Mouse (Mus musculus): ENCODE measurements around the gene Rnf181. TPM values are rescaled to one million over a fixed set of nuclear protein-coding genes. Genes with fewer than 3 reads are reported as not detected.
A peak's percentile ranks its signal among the peaks of the same experiment; 100 is the strongest.

The Rnf181 gene
- polyA plus RNA-seq, 1 experiment from 2014 or later: 150 TPM

DNA sequence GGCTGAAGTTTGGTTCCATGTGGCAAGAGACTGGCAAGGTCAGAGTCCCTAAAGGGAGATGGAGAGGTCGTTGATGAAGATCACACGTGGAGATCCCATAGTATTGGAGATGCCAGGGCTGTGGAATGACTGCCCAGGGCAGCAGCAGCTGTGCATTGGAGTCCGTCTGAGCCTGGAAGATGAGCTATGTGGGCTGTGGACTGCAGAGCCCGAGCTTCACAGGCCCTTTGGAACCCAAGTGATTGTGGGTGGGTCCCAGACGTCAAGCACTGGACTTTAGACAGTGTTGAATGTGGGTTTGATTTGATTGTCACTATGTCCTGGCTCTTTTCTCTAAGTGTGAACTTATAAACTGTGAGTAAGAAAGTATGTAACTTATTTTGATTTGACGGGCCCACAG is 1.8 kb downstream of the Rnf181 start:
- no peak overlapping the region for H3K9ac ChIP-seq (ENCODE audit: low read depth, low read length)
- H3K36me3 ChIP-seq (ENCODE audit: insufficient read depth, low read length): no peaks in the 10 kb centered on the region
- H3K4me3 ChIP-seq (replicated peaks; ENCODE audit: low read depth, low read length): no peak overlapping the region
- no peaks in the 10 kb centered on the region for H3K9me3 ChIP-seq (replicated peaks; ENCODE audit: low read length)
- H3K4me1 ChIP-seq (replicated peaks; ENCODE audit: insufficient read depth, low read length): peaks cover 13% of the 10 kb centered on the region; the same call in 1 of the 2 replicates
- H3K4me2 ChIP-seq (ENCODE audit: low read length): no peak overlapping the region
- H3K27ac ChIP-seq: no peak overlapping the region
- no peaks in the 10 kb centered on the region for H3K27me3 ChIP-seq (ENCODE audit: insufficient read depth, low read length)
- TF ChIP-seq CTCF (IDR thresholded peaks at IDR 0.05; ENCODE audit: low read depth): no peak
- no peak for ATAC-seq (replicated peaks; ENCODE audit: low FRiP score, low read depth)
- DNase-seq (ENCODE audit: low spot score): no peak
- WGBS: 66% methylated on average over 6 of the region's 6 CpGs

- ATAC-seq (replicated peaks; ENCODE audit: low FRiP score, low read depth) (no peak), DNase-seq (ENCODE audit: low spot score) (no peak)
- peaks cover 13% of the 10 kb centered on the region; the same call in 1 of the 2 replicates for H3K4me1 ChIP-seq (replicated peaks; ENCODE audit: insufficient read depth, low read length)
- H3K36me3 ChIP-seq (ENCODE audit: insufficient read depth, low read length): peaks cover 5% of the 10 kb centered on the region; the same call in 1 of the 2 replicates
- no peak overlapping the region for H3K27ac ChIP-seq
- TF ChIP-seq CTCF (IDR thresholded peaks at IDR 0.05; ENCODE audit: low read depth): peak; percentile 45; the same call in 1 of the 2 replicates
- H3K27me3 ChIP-seq (ENCODE audit: insufficient read depth, low read length): no peaks in the 10 kb centered on the region
- no peaks in the 10 kb centered on the region for H3K9me3 ChIP-seq (replicated peaks; ENCODE audit: low read length)
- H3K9ac ChIP-seq (ENCODE audit: low read depth, low read length): no peak overlapping the region
- WGBS: 43% methylated on average over 7 of the region's 7 CpGs
- H3K4me2 ChIP-seq (ENCODE audit: low read length): no peak overlapping the region
- H3K4me3 ChIP-seq (replicated peaks; ENCODE audit: low read depth, low read length): no peak overlapping the region
Measured at GRCm38 (mm10) chr6:72364009-72364408, 2.7 kb downstream of the Rnf181 start.

- H3K36me3 ChIP-seq (ENCODE audit: insufficient read depth, low read length): peaks cover 5% of the 10 kb centered on the region; the same call in 1 of the 2 replicates
- peak; percentile 99 for DNase-seq (ENCODE audit: low spot score)
- TF ChIP-seq CTCF (IDR thresholded peaks at IDR 0.05; ENCODE audit: low read depth): peak; percentile 58
- H3K9me3 ChIP-seq (replicated peaks; ENCODE audit: low read length): no peaks in the 10 kb centered on the region
- H3K4me1 ChIP-seq (replicated peaks; ENCODE audit: insufficient read depth, low read length): peaks cover 13% of the 10 kb centered on the region; the same call in 1 of the 2 replicates
- peak; percentile 96 for ATAC-seq (replicated peaks; ENCODE audit: low FRiP score, low read depth)
- peak overlapping the region; percentile 89 for H3K4me2 ChIP-seq (ENCODE audit: low read length)
- under 1% methylated on average over 42 of the region's 42 CpGs for WGBS
- H3K9ac ChIP-seq (ENCODE audit: low read depth, low read length): peak overlapping the region; percentile 81
- H3K27me3 ChIP-seq (ENCODE audit: insufficient read depth, low read length): no peaks in the 10 kb centered on the region
- H3K4me3 ChIP-seq (replicated peaks; ENCODE audit: low read depth, low read length): peak overlapping the region; percentile 74
- H3K27ac ChIP-seq: peak overlapping the region; percentile 71
Measured at GRCm38 (mm10) chr6:72362132-72363028, 4.4 kb downstream of the Rnf181 start.

DNA sequence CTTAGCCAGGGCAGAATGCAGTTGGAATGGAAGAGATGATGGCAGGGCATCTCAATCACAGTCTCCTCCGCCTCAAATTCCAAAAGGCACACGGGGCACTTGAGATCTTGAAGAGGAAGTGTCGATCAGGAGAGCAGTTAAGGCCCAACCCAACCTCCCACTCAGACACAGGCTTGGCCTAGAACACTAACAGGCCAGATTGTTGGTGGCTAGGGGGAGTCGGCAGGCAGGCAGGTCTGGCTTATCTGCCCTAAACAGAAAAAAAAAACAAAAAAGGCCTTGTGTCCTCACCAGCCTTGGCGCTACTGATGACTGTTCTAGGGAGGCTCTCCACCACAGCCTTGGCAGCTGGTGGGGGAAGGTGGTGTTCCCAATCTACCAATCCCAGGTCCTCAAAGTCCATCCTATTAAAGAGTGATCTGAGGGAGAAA is 5.6 kb downstream of the Rnf181 start:
- no peaks in the 10 kb centered on the region for H3K27me3 ChIP-seq (ENCODE audit: insufficient read depth, low read length)
- H3K9ac ChIP-seq (ENCODE audit: low read depth, low read length): 0 out of 2 replicates have a peak overlapping the region, but pooled peaks have one; percentile 81
- no peak for DNase-seq (ENCODE audit: low spot score)
- WGBS: 59% methylated on average over 5 of the region's 5 CpGs
- H3K4me3 ChIP-seq (replicated peaks; ENCODE audit: low read depth, low read length): peak overlapping the region; percentile 74
- H3K4me1 ChIP-seq (replicated peaks; ENCODE audit: insufficient read depth, low read length): peaks cover 13% of the 10 kb centered on the region; the same call in 1 of the 2 replicates
- no peak for TF ChIP-seq CTCF (IDR thresholded peaks at IDR 0.05; ENCODE audit: low read depth)
- no peaks in the 10 kb centered on the region for H3K9me3 ChIP-seq (replicated peaks; ENCODE audit: low read length)
- ATAC-seq (replicated peaks; ENCODE audit: low FRiP score, low read depth): no peak
- H3K27ac ChIP-seq: 0 out of 2 replicates have a peak overlapping the region, but pooled peaks have one; percentile 57
- H3K4me2 ChIP-seq (ENCODE audit: low read length): peak overlapping the region; percentile 89
- peaks cover 5% of the 10 kb centered on the region; the same call in 1 of the 2 replicates for H3K36me3 ChIP-seq (ENCODE audit: insufficient read depth, low read length)

GRCm38 (mm10) chr6:72360599-72360935 is 6.2 kb downstream of the Rnf181 start:
- Histone ChIP-seq H3K36me3 (ENCODE audit: insufficient read depth, low read length) (peaks cover 5% of the 10 kb centered on the region; the same call in 1 of the 2 replicates), H3K27me3 (ENCODE audit: insufficient read depth, low read length) (no peaks in the 10 kb centered on the region), H3K4me1 (replicated peaks; ENCODE audit: insufficient read depth, low read length) (peaks cover 13% of the 10 kb centered on the region; the same call in 1 of the 2 replicates), H3K4me3 (replicated peaks; ENCODE audit: low read depth, low read length) (no peak overlapping the region), H3K4me2 (ENCODE audit: low read length) (peak overlapping the region; percentile 89; the same call in 1 of the 2 replicates), H3K9ac (ENCODE audit: low read depth, low read length) (no peak overlapping the region), H3K27ac (no peak overlapping the region; the same call in 1 of the 2 replicates), H3K9me3 (replicated peaks; ENCODE audit: low read length) (no peaks in the 10 kb centered on the region)
- DNase-seq (ENCODE audit: low spot score) (no peak), ATAC-seq (replicated peaks; ENCODE audit: low FRiP score, low read depth) (no peak)
- no peak for TF ChIP-seq CTCF (IDR thresholded peaks at IDR 0.05; ENCODE audit: low read depth)
- WGBS: 63% methylated on average over 7 of the region's 7 CpGs

- H3K9ac ChIP-seq (ENCODE audit: low read depth, low read length): no peak overlapping the region
- H3K4me3 ChIP-seq (replicated peaks; ENCODE audit: low read depth, low read length): no peak overlapping the region
- 65% methylated on average over 11 of the region's 11 CpGs for WGBS
Measured at GRCm38 (mm10) chr6:72359891-72360598, 6.7 kb downstream of the Rnf181 start.

More at GRCm38 (mm10) chr6:72359891-72360598, 6.7 kb downstream of the Rnf181 start:
- no peak for TF ChIP-seq CTCF (IDR thresholded peaks at IDR 0.05; ENCODE audit: low read depth)
- H3K27ac ChIP-seq: no peak overlapping the region; the same call in 1 of the 2 replicates
- peak overlapping the region; percentile 89; the same call in 1 of the 2 replicates for H3K4me2 ChIP-seq (ENCODE audit: low read length)
- no peak for DNase-seq (ENCODE audit: low spot score)
- ATAC-seq (replicated peaks; ENCODE audit: low FRiP score, low read depth): no peak
- H3K4me1 ChIP-seq (replicated peaks; ENCODE audit: insufficient read depth, low read length): peaks cover 13% of the 10 kb centered on the region; the same call in 1 of the 2 replicates
- no peaks in the 10 kb centered on the region for H3K27me3 ChIP-seq (ENCODE audit: insufficient read depth, low read length)
- H3K36me3 ChIP-seq (ENCODE audit: insufficient read depth, low read length): peaks cover 5% of the 10 kb centered on the region; the same call in 1 of the 2 replicates
- no peaks in the 10 kb centered on the region for H3K9me3 ChIP-seq (replicated peaks; ENCODE audit: low read length)

All from kidney, postnatal 0 days (tissue).